Mouse (Mus musculus) G1E (cell line): Measurements from ENCODE around the gene Rreb1. TPM values are rescaled to one million over a fixed set of nuclear protein-coding genes. Genes with fewer than 3 reads are reported as not detected.

ENCODE experiments used
- ATAC-seq: 2 replicates; pipeline ENCODE4 v1.8.0; 2016; ENCODE audit warnings: mild to moderate bottlenecking; ENCODE audit not compliant: insufficient number of reproducible peaks, poor library complexity, low FRiP score, severe bottlenecking; ENCODE audit errors: extremely low read depth
- DNase-seq: peaks from one replicate; pipeline ENCODE4 v3.0.0; 2012; ENCODE audit warnings: low spot score
- H3K27me3 ChIP-seq: 2 replicates; pipeline ENCODE4 v1.6.1; 2012; ENCODE audit warnings: mild to moderate bottlenecking, low read length, inconsistent platforms; ENCODE audit not compliant: insufficient read depth
- H3K36me3 ChIP-seq: replicated peaks from 2 replicates; pipeline ENCODE3; 2012; ENCODE audit warnings: mild to moderate bottlenecking, inconsistent platforms
- H3K4me1 ChIP-seq: 2 replicates; pipeline ENCODE4 v1.6.1; 2012; ENCODE audit warnings: low read depth, low read length, inconsistent platforms, mixed read lengths; ENCODE audit not compliant: insufficient read depth
- H3K4me3 ChIP-seq: 2 replicates; pipeline ENCODE4 v1.5.1; 2012; ENCODE audit warnings: low read depth, mild to moderate bottlenecking, inconsistent platforms, low read length, moderate library complexity, mixed read lengths
- H3K9me3 ChIP-seq: replicated peaks from 2 replicates; pipeline ENCODE4 v1.6.1; 2012; ENCODE audit warnings: inconsistent platforms
- CTCF ChIP-seq: IDR thresholded peaks from 2 replicates; pipeline ENCODE4 v1.5.1; 2012; ENCODE audit warnings: low read depth, low read length, inconsistent platforms, mixed read lengths
- GATA1 ChIP-seq: IDR thresholded peaks from 2 replicates; pipeline ENCODE4 v1.6.1; 2012; ENCODE audit warnings: borderline replicate concordance, low read length, inconsistent platforms, mixed read lengths
- GATA2 ChIP-seq: IDR thresholded peaks from 2 replicates; pipeline ENCODE4 v1.6.1; 2012; ENCODE audit warnings: low read depth, low read length, inconsistent platforms, borderline replicate concordance
- POLR2AphosphoS5 ChIP-seq: IDR thresholded peaks from 2 replicates; pipeline ENCODE4 v1.6.1; 2012; ENCODE audit warnings: low read depth, low read length, inconsistent platforms; ENCODE audit not compliant: insufficient replicate concordance
- TAL1 ChIP-seq: conservative IDR thresholded peaks from 2 replicates; pipeline ENCODE4 v1.6.1; 2012; ENCODE audit warnings: low read depth, low read length, inconsistent platforms, mixed read lengths
- polyA plus RNA-seq: library from polyadenylated mRNA; stranded (reverse); fragments of >175 nt; gene quantifications from 2 replicates; pipeline ENCODE4 v1.2.3, GENCODE M21; 2012
- total RNA-seq, 2 experiments: library from RNA; stranded (forward) in 1 of 2; stranded (reverse) in 1 of 2; fragments of 200-1000 nt in 1 of 2; fragments of >200 nt in 1 of 2; fragmentation: Nextera tagmentation in 1 of 2; gene quantifications; 2 replicates each; pipeline ENCODE4 v1.2.3; 2014 to 2017

Gene Rreb1
- total and polyA plus RNA-seq, 3 experiments, result 16.8 to 122 (median 87.2) TPM

- H3K36me3 ChIP-seq, result peaks cover 97% of the 10 kb centered on the region
- ATAC-seq (no peak), DNase-seq (no peak)
- TF ChIP-seq POLR2AphosphoS5, result no peak
- 0 out of 2 replicates have a peak, but pooled peaks have one; percentile 23 for TF ChIP-seq CTCF
- H3K9me3 ChIP-seq, result no peaks in the 10 kb centered on the region
- no peak overlapping the region for H3K4me3 ChIP-seq
- H3K4me1 ChIP-seq, result peaks cover 32% of the 10 kb centered on the region
- H3K27me3 ChIP-seq, result no peaks in the 10 kb centered on the region
These were observed 166.1 kb downstream of the Rreb1 start for GRCm38 (mm10) chr13:37944306-37944705.

GRCm38 (mm10) chr13:37945392-37945791, 167.2 kb downstream of the Rreb1 start:
- Histone ChIP-seq H3K4me3 (no peak overlapping the region), H3K4me1 (peaks cover 33% of the 10 kb centered on the region), H3K27me3 (no peaks in the 10 kb centered on the region), H3K36me3 (peaks cover 98% of the 10 kb centered on the region), H3K9me3 (no peaks in the 10 kb centered on the region)
- TF ChIP-seq POLR2AphosphoS5, result no peak
- TF ChIP-seq TAL1, result no peak
- TF ChIP-seq GATA1, result no peak
- TF ChIP-seq CTCF, result no peak
- no peak for TF ChIP-seq GATA2
- ATAC-seq, result no peak
- DNase-seq, result no peak

- H3K4me3 ChIP-seq, result no peak overlapping the region
- no peaks in the 10 kb centered on the region for H3K27me3 ChIP-seq
- H3K36me3 ChIP-seq, result peaks cover 96% of the 10 kb centered on the region
- DNase-seq, result peak; percentile 68
- H3K4me1 ChIP-seq, result peaks cover 29% of the 10 kb centered on the region
- peak; percentile 49 for ATAC-seq
- H3K9me3 ChIP-seq, result no peaks in the 10 kb centered on the region
- TF ChIP-seq GATA2 (no peak), CTCF (peak; percentile 72)
These were observed 168.5 kb downstream of the Rreb1 start for GRCm38 (mm10) chr13:37946734-37947133.

- TF ChIP-seq GATA1 (no peak), POLR2AphosphoS5 (no peak), CTCF (no peak), TAL1 (no peak), GATA2 (no peak)
- H3K27me3 ChIP-seq, result no peaks in the 10 kb centered on the region
- no peak overlapping the region for H3K4me3 ChIP-seq
- ATAC-seq (no peak), DNase-seq (no peak)
- no peaks in the 10 kb centered on the region for H3K9me3 ChIP-seq
- H3K36me3 ChIP-seq, result peaks cover 52% of the 10 kb centered on the region
- peaks cover 19% of the 10 kb centered on the region for H3K4me1 ChIP-seq
These were observed 174.8 kb downstream of the Rreb1 start for GRCm38 (mm10) chr13:37952981-37953380.

GRCm38 (mm10) chr13:37954318-37954717, 176.1 kb downstream of the Rreb1 start:
- DNase-seq, result no peak
- no peaks in the 10 kb centered on the region for H3K27me3 ChIP-seq
- no peak overlapping the region for H3K4me3 ChIP-seq
- ATAC-seq, result no peak
- peaks cover 12% of the 10 kb centered on the region for H3K9me3 ChIP-seq
- peaks cover 32% of the 10 kb centered on the region for H3K4me1 ChIP-seq
- peaks cover 39% of the 10 kb centered on the region for H3K36me3 ChIP-seq
- TF ChIP-seq TAL1, result no peak
- no peak for TF ChIP-seq CTCF
- TF ChIP-seq GATA2, result no peak
- TF ChIP-seq GATA1, result no peak
- no peak for TF ChIP-seq POLR2AphosphoS5

GRCm38 (mm10) chr13:37958498-37959238, 180.5 kb downstream of the Rreb1 start:
- H3K4me1 ChIP-seq, result peaks cover 47% of the 10 kb centered on the region
- H3K4me3 ChIP-seq, result peak overlapping the region; percentile 36; the same call in 1 of the 2 replicates
- H3K9me3 ChIP-seq, result peaks cover 13% of the 10 kb centered on the region
- DNase-seq, result peak; percentile 66
- no peaks in the 10 kb centered on the region for H3K27me3 ChIP-seq
- TF ChIP-seq GATA2 (no peak), POLR2AphosphoS5 (no peak), TAL1 (peak; percentile 46; the same call in 1 of the 2 replicates), CTCF (no peak)
- ATAC-seq, result peak; percentile 89
- peaks cover 2% of the 10 kb centered on the region for H3K36me3 ChIP-seq
